Mouse (Mus musculus) bone marrow, adult 2 months (tissue): ENCODE data around the gene Gm28308.

Experiments used
- CTCF ChIP-seq: fragments of 200-500 bp; IDR thresholded peaks from 2 replicates; pipeline ENCODE4 v1.5.1; 2011; ENCODE audit warnings: low read length, control low read depth; ENCODE audit not compliant: control insufficient read depth, insufficient read depth
- POLR2A ChIP-seq: fragments of 200-500 bp; IDR thresholded peaks from 2 replicates; pipeline ENCODE4 v1.6.1; 2011; ENCODE audit warnings: low read depth, mild to moderate bottlenecking, control low read depth, low read length, borderline replicate concordance; ENCODE audit not compliant: control insufficient read depth

DNA sequence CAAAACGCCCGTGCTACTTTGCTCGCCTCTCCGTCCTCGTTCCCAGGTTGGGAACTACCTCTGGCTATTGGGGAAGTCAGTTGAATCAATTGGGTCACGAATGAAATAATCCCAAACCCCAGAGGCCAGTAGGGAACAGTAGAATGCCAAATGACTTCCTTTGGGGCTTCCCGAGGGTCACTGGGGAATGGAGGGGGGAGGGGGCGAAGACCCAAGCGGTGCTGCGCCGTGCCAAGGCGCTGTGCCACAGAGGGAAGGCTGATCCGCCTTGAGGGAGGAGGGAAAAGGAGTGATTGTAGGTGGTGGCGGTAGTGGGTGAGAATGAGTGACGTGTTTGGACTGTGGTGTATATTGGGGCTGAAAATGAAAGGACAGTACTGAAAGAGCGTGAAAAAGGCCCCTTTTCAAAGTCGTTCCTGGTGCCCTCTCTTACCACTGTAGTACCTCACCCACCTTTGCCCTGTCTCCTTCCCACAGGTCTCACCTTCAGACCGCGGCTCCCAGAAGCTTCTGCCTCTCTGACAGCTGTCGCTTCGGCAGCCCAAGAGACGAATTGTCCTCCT, 502 bp downstream of the Gm28308 start:
- TF ChIP-seq CTCF (no peak), POLR2A (no peak)
